Mouse (Mus musculus) lung, postnatal 4 days (tissue): ENCODE measurements around the gene Fzr1.

ENCODE experiments used
- DNase-seq, 2 experiments: peaks; one replicate each; pipeline ENCODE4 v3.0.0; 2021

Fzr1 gene

GRCm38 (mm10) chr10:81379809-81380378 is 1.6 kb upstream of the Fzr1 start:
- DNase-seq, result no peak

GRCm38 (mm10) chr10:81379183-81379553 is 852 bp upstream of the Fzr1 start:
- DNase-seq, result no peak

- DNase-seq, result peak; percentile 100
Observed at GRCm38 (mm10) chr10:81378553-81379182, 352 bp upstream of the Fzr1 start.

GRCm38 (mm10) chr10:81377362-81377664 is 1.0 kb downstream of the Fzr1 start:
- no peak for DNase-seq

- no peak for DNase-seq
Observed at GRCm38 (mm10) chr10:81376561-81377361, 1.6 kb downstream of the Fzr1 start.

- DNase-seq, result no peak
Observed at GRCm38 (mm10) chr10:81375322-81375721, 3.0 kb downstream of the Fzr1 start.

- no peak for DNase-seq
Observed at GRCm38 (mm10) chr10:81367207-81367495, 11.2 kb downstream of the Fzr1 start.

- no peak for DNase-seq
Observed at GRCm38 (mm10) chr10:81366477-81367206, 11.7 kb downstream of the Fzr1 start.

GRCm38 (mm10) chr10:81365672-81366476 is 12.4 kb downstream of the Fzr1 start, which contains the start of gene 4930404N11Rik:
4930404N11Rik (minus strand) TSS chr10:81365816.
- peak in 1 of 2 experiments; percentile 48 for DNase-seq

- no peak for DNase-seq
Observed at GRCm38 (mm10) chr10:81365073-81365472, 13.2 kb downstream of the Fzr1 start.

GRCm38 (mm10) chr10:81364666-81365065 is 13.7 kb downstream of the Fzr1 start:
- peak in 1 of 2 experiments; percentile 60 for DNase-seq

- DNase-seq, result no peak
Observed at GRCm38 (mm10) chr10:81363436-81364346, 14.6 kb downstream of the Fzr1 start.

- no peak for DNase-seq
Observed at GRCm38 (mm10) chr10:81362336-81362949, 15.9 kb downstream of the Fzr1 start.

- no peak for DNase-seq
Observed at GRCm38 (mm10) chr10:81360721-81361120, 17.6 kb downstream of the Fzr1 start.

GRCm38 (mm10) chr10:81358841-81359240 is 19.5 kb downstream of the Fzr1 start:
- DNase-seq, result peak in 1 of 2 experiments; percentile 46

- DNase-seq, result no peak
Observed at GRCm38 (mm10) chr10:81358209-81358608, 20.1 kb downstream of the Fzr1 start.

GRCm38 (mm10) chr10:81356991-81357844 is 21.1 kb downstream of the Fzr1 start, which contains the start of gene Mfsd12:
Mfsd12 (plus strand) TSS chr10:81357491.
- DNase-seq, result peak; percentile 94 to 95

GRCm38 (mm10) chr10:81356352-81356990 is 21.8 kb downstream of the Fzr1 start:
- DNase-seq, result peak in 1 of 2 experiments; percentile 42

GRCm38 (mm10) chr10:81355533-81355932 is 22.8 kb downstream of the Fzr1 start:
- DNase-seq, result no peak
